Mouse (Mus musculus) erythroblast, embryonic 14.5 days (primary cell): ENCODE measurements around the gene Macrod1. TPM values are rescaled to one million over a fixed set of nuclear protein-coding genes. Genes with fewer than 3 reads are reported as not detected.

Experiments used
- H3K27me3 ChIP-seq: 2 replicates; pipeline ENCODE4 v1.6.1; 2012; ENCODE audit warnings: inconsistent platforms; ENCODE audit not compliant: control insufficient read depth
- H3K36me3 ChIP-seq: 2 replicates; pipeline ENCODE4 v1.6.1; 2012; ENCODE audit warnings: mild to moderate bottlenecking, inconsistent platforms; ENCODE audit not compliant: control insufficient read depth
- H3K4me1 ChIP-seq: 2 replicates; pipeline ENCODE4 v1.6.1; 2012; ENCODE audit warnings: inconsistent platforms; ENCODE audit not compliant: control insufficient read depth
- H3K4me3 ChIP-seq: replicated peaks from 2 replicates; pipeline ENCODE3; 2012; ENCODE audit warnings: moderate library complexity, mild to moderate bottlenecking, inconsistent platforms
- H3K9me3 ChIP-seq: 2 replicates; pipeline ENCODE4 v1.6.1; 2012; ENCODE audit warnings: low read length, inconsistent platforms, mixed read lengths; ENCODE audit not compliant: control insufficient read depth
- GATA1 ChIP-seq: IDR thresholded peaks from 2 replicates; pipeline ENCODE4 v1.6.1; 2012; ENCODE audit warnings: low read length, inconsistent platforms, mixed read lengths
- TAL1 ChIP-seq: IDR thresholded peaks from 3 replicates; pipeline ENCODE4 v1.6.1; 2012; ENCODE audit warnings: low read length, inconsistent platforms, mixed read lengths
- polyA plus RNA-seq: library from polyadenylated mRNA; stranded (reverse); fragments of >175 nt; gene quantifications from 2 replicates; pipeline ENCODE4 v1.2.3, GENCODE M21; 2012

The Macrod1 gene
- polyA plus RNA-seq, 1 experiment, result 2.0 TPM

GRCm38 (mm10) chr19:7235461-7235860 lies 178.9 kb downstream of the Macrod1 start:
- Histone ChIP-seq H3K4me3 (no peak overlapping the region), H3K4me1 (peaks cover 41% of the 10 kb centered on the region), H3K27me3 (no peaks in the 10 kb centered on the region), H3K9me3 (no peaks in the 10 kb centered on the region), H3K36me3 (peaks cover 87% of the 10 kb centered on the region)
- TF ChIP-seq GATA1 (no peak), TAL1 (no peak)

GRCm38 (mm10) chr19:7236011-7236410 lies 179.4 kb downstream of the Macrod1 start:
- H3K4me3 ChIP-seq, result no peak overlapping the region
- H3K4me1 ChIP-seq, result peaks cover 43% of the 10 kb centered on the region
- TF ChIP-seq TAL1 (no peak), GATA1 (no peak)
- H3K9me3 ChIP-seq, result no peaks in the 10 kb centered on the region
- no peaks in the 10 kb centered on the region for H3K27me3 ChIP-seq
- H3K36me3 ChIP-seq, result peaks cover 81% of the 10 kb centered on the region

- H3K36me3 ChIP-seq, result peaks cover 74% of the 10 kb centered on the region
- no peaks in the 10 kb centered on the region for H3K27me3 ChIP-seq
- H3K4me1 ChIP-seq, result peaks cover 48% of the 10 kb centered on the region
- H3K9me3 ChIP-seq, result no peaks in the 10 kb centered on the region
- no peak overlapping the region for H3K4me3 ChIP-seq
- TF ChIP-seq GATA1, result no peak
Measured at GRCm38 (mm10) chr19:7236742-7237141, 180.1 kb downstream of the Macrod1 start.

GRCm38 (mm10) chr19:7239574-7239973 lies 183.0 kb downstream of the Macrod1 start:
- no peak for TF ChIP-seq GATA1
- no peak for TF ChIP-seq TAL1
- peaks cover 46% of the 10 kb centered on the region for H3K36me3 ChIP-seq
- peaks cover 48% of the 10 kb centered on the region for H3K4me1 ChIP-seq
- H3K9me3 ChIP-seq, result no peaks in the 10 kb centered on the region
- peak overlapping the region; percentile 83 for H3K4me3 ChIP-seq
- peaks cover 5% of the 10 kb centered on the region; the same call in 1 of the 2 replicates for H3K27me3 ChIP-seq

- no peak for TF ChIP-seq GATA1
- TF ChIP-seq TAL1, result no peak
- H3K4me1 ChIP-seq, result peaks cover 48% of the 10 kb centered on the region
- H3K4me3 ChIP-seq, result peak overlapping the region; percentile 83
- peaks cover 5% of the 10 kb centered on the region; the same call in 1 of the 2 replicates for H3K27me3 ChIP-seq
- peaks cover 40% of the 10 kb centered on the region for H3K36me3 ChIP-seq
- H3K9me3 ChIP-seq, result no peaks in the 10 kb centered on the region
Measured at GRCm38 (mm10) chr19:7240291-7240690, 183.7 kb downstream of the Macrod1 start.

GRCm38 (mm10) chr19:7240782-7241690 lies 184.4 kb downstream of the Macrod1 start, which contains the start of gene Naa40:
Gene Naa40, minus strand, starts transcription at chr19:7241183.
- peaks cover 45% of the 10 kb centered on the region for H3K4me1 ChIP-seq
- H3K27me3 ChIP-seq, result peaks cover 5% of the 10 kb centered on the region; the same call in 1 of the 2 replicates
- TF ChIP-seq TAL1, result no peak
- TF ChIP-seq GATA1, result no peak
- peak within 1 kb of the TSS; percentile 83 for H3K4me3 ChIP-seq
- no peaks in the 10 kb centered on the region for H3K9me3 ChIP-seq
- H3K36me3 ChIP-seq, result peaks cover 33% of the 10 kb centered on the region

GRCm38 (mm10) chr19:7246021-7246420 lies 189.4 kb downstream of the Macrod1 start:
- H3K4me1 ChIP-seq, result peaks cover 10% of the 10 kb centered on the region
- peaks cover 5% of the 10 kb centered on the region; the same call in 1 of the 2 replicates for H3K27me3 ChIP-seq
- no peaks in the 10 kb centered on the region for H3K9me3 ChIP-seq
- no peak overlapping the region for H3K4me3 ChIP-seq
- TF ChIP-seq GATA1, result no peak
- no peak for TF ChIP-seq TAL1
- H3K36me3 ChIP-seq, result no peaks in the 10 kb centered on the region

Other genes starting within 250 kb of the Macrod1 start
- gene Rps6ka4, start 216.2 kb upstream of the Macrod1 start, polyA plus RNA-seq, result 0.39 and 0.46 TPM in 2 replicates
- gene Ccdc88b, start 198.6 kb upstream of the Macrod1 start, polyA plus RNA-seq, result 0.25 and 0.27 TPM in 2 replicates
- 7.6 and 8.3 TPM in 2 replicates for gene Trmt112, start 147.1 kb upstream of the Macrod1 start, polyA plus RNA-seq
- gene Prdx5, start 146.7 kb upstream of the Macrod1 start, polyA plus RNA-seq, result 3.8 and 4.5 TPM in 2 replicates
- gene Esrra, start 135.0 kb upstream of the Macrod1 start, polyA plus RNA-seq, result 0.51 and 0.55 TPM in 2 replicates
- gene Catsperz, start 131.4 kb upstream of the Macrod1 start, polyA plus RNA-seq, result not detected in 2 replicates
- not detected in 2 replicates for gene Kcnk4, start 122.3 kb upstream of the Macrod1 start, polyA plus RNA-seq
- gene Bad, start 114.9 kb upstream of the Macrod1 start, polyA plus RNA-seq, result 4.3 and 6.1 TPM in 2 replicates
- 1.5 and 2.0 TPM in 2 replicates for gene Gpr137, start 114.3 kb upstream of the Macrod1 start, polyA plus RNA-seq
- gene Ppp1r14b, start 81.8 kb upstream of the Macrod1 start, polyA plus RNA-seq, result 15.6 and 17.4 TPM in 2 replicates
- gene Plcb3, start 80.3 kb upstream of the Macrod1 start, polyA plus RNA-seq, result 0.12 and 0.22 TPM in 2 replicates
- 24.5 and 29.1 TPM in 2 replicates for gene Fkbp2, start 76.3 kb upstream of the Macrod1 start, polyA plus RNA-seq
- gene Vegfb, start 69.2 kb upstream of the Macrod1 start, polyA plus RNA-seq, result 2.3 and 2.7 TPM in 2 replicates
- gene Dnajc4, start 64.2 kb upstream of the Macrod1 start, polyA plus RNA-seq, result 3.8 and 5.5 TPM in 2 replicates
- 1.1 and 1.8 TPM in 2 replicates for gene Nudt22, start 60.7 kb upstream of the Macrod1 start, polyA plus RNA-seq
- 0.10 and 0.16 TPM in 2 replicates for gene Trpt1, start 60.7 kb upstream of the Macrod1 start, polyA plus RNA-seq
- 48.3 and 49.3 TPM in 2 replicates for gene Fermt3, start 37.3 kb upstream of the Macrod1 start, polyA plus RNA-seq
- 9.2 and 15.0 TPM in 2 replicates for gene Stip1, start 16.8 kb upstream of the Macrod1 start, polyA plus RNA-seq
- gene Flrt1, start 48.9 kb downstream of the Macrod1 start, polyA plus RNA-seq, result 0.01 TPM in 1 of 2 replicates, not detected in the other
- 9.4 and 10.1 TPM in 2 replicates for gene Otub1, start 149.5 kb downstream of the Macrod1 start, polyA plus RNA-seq
- gene Cox8a, start 160.8 kb downstream of the Macrod1 start, polyA plus RNA-seq, result 63.8 and 69.1 TPM in 2 replicates
- gene Naa40, start 184.4 kb downstream of the Macrod1 start, polyA plus RNA-seq, result 1.7 and 1.8 TPM in 2 replicates
- gene Rcor2, start 210.5 kb downstream of the Macrod1 start, polyA plus RNA-seq, result 0.14 and 0.20 TPM in 2 replicates